Mouse (Mus musculus): Measurements from ENCODE around the gene Sult1b1. TPM values are rescaled to one million over a fixed set of nuclear protein-coding genes. Genes with fewer than 3 reads are reported as not detected.

Sult1b1 gene
- total RNA-seq, 2 experiments from 2014 or later: not detected

Other genes with a start within 250 kb of the Sult1b1 start
- gene Ugt2a3, start 201.0 kb downstream of the Sult1b1 start, total RNA-seq (2021): not detected
- not detected for gene Ugt2b38, start 114.0 kb downstream of the Sult1b1 start, total RNA-seq (2021)
- not detected for gene Ugt2a2, start 55.9 kb downstream of the Sult1b1 start, total RNA-seq (2021)
- gene Gm43638, start 51.4 kb downstream of the Sult1b1 start, total RNA-seq (2021): not detected
- not detected for gene Ugt2a1, start 47.3 kb downstream of the Sult1b1 start, total RNA-seq (2021)
- gene Sult1d1, start 30.8 kb upstream of the Sult1b1 start, total RNA-seq (2021): not detected
- not detected for gene Sult1e1, start 53.4 kb upstream of the Sult1b1 start, total RNA-seq (2021)
- not detected for gene Csn1s1, start 128.0 kb upstream of the Sult1b1 start, total RNA-seq (2021)
- not detected for gene Csn2, start 161.4 kb upstream of the Sult1b1 start, total RNA-seq (2021)
- not detected for gene Csn1s2a, start 236.4 kb upstream of the Sult1b1 start, total RNA-seq (2021)

Data from heart, postnatal 4 days (tissue).